Mouse (Mus musculus): ENCODE data around the gene Sept11.

DNA sequence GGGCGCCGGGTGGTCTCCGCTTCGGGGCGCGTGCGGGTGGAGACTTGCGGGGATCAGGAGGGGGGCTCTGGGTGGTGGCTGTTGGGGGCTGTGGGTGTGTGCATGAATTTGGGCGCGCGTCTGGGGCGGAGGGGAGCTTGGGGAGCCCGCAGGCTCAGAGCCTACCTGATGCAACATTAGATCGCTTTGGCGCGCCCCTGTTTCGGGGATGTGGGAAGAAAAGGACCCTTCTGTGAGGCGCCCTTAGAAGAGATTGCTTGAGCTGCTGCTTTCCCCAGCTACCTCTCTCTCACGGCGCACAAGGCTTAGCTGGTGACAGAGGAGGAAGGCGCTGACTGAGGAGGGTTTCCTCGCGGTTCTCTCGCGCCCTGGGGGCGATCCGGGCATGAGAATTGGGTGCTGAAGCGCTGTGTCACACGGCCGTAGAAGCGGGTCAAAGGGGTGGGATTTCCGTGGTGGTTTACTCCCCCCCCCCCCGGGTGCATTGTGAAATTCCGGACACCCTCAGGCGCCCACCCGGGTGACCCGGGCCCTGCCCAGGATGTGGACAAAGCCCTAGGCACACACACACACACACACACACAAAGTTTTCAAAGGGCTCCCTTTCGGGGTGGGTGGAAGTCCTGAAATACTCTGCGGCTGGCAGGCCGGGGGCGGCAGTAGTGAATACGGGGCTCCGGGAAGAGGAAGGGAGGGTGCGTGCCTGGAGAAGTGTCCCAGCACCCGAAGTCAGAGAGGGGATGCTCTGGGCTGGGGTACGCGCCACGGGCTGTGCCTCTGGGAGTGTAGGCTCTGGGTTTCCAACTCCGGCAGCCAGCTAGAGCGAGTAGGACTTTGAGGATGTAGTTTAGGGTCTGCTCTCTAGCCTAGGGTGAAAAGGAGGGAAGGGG lies 646 bp downstream of the Sept11 start:
- TF ChIP-seq CTCF (IDR thresholded peaks at IDR 0.05; ENCODE audit: control insufficient read depth, insufficient read depth, insufficient replicate concordance, low read depth, low read length) (no peak), POLR2A (IDR thresholded peaks at IDR 0.05; ENCODE audit: control insufficient read depth, low read depth, low read length) (no peak)
